Comparison of ENCODE assay signal across 15 mouse cellular contexts in genomic region chr5:35314629-35315028, GRCm38 (mm10). TPM values are rescaled to one million over a fixed set of nuclear protein-coding genes. Genes with fewer than 3 reads are reported as not detected.
DNase-seq lines count a peak whose midpoint lies in the region; ATAC-seq lines count a peak whose summit lies in the region.
"Had no signal": no experiment of that assay in that cellular context is flagged by ENCODE, and none has a peak within 500 bp of the region (broad histone marks: within the 10 kb centered on the region; RNA-seq: fewer than 3 reads in every experiment).

No protein-coding gene starts in this region.

- DNase-seq in kidney, adult 18-20 months, result peak; percentile 61
- DNase-seq in kidney, postnatal 25 days, result peak; percentile 74 to 81
- no peak for DNase-seq in right cerebral cortex, postnatal 14 days
- no peak for DNase-seq in gastrocnemius, adult 8-10 months (ENCODE audit: low spot score in 2 of 2)
- DNase-seq: adrenal gland, postnatal 14 days; lung, adult 2 months; thymus, adult 2 months had no signal

- no peaks in the 10 kb centered on the region for H3K36me3 ChIP-seq in intestine, embryonic 16.5 days (ENCODE audit: control insufficient read depth, insufficient read depth, low read length)
- no peaks in the 10 kb centered on the region for H3K36me3 ChIP-seq in intestine, embryonic 15.5 days
- no peaks in the 10 kb centered on the region for H3K36me3 ChIP-seq in hindbrain, embryonic 12.5 days
- H3K36me3 ChIP-seq: forebrain, embryonic 15.5 days; heart, embryonic 15.5 days had no signal

- peaks cover 20% of the 10 kb centered on the region for H3K27me3 ChIP-seq in intestine, embryonic 16.5 days (replicated peaks; ENCODE audit: control insufficient read depth, insufficient read depth, low read length)
- peaks cover 35% of the 10 kb centered on the region for H3K27me3 ChIP-seq in intestine, embryonic 15.5 days (replicated peaks)
- H3K27me3 ChIP-seq in hindbrain, embryonic 12.5 days, result peaks cover 21% of the 10 kb centered on the region

- H3K4me2 ChIP-seq in intestine, embryonic 16.5 days (ENCODE audit: low read depth, low read length), result no peak overlapping the region
- H3K4me2 ChIP-seq in intestine, embryonic 15.5 days (replicated peaks), result no peak overlapping the region
- no peak overlapping the region for H3K4me2 ChIP-seq in hindbrain, embryonic 12.5 days (replicated peaks)

- 22% methylated on average over 3 of the region's 3 CpGs for WGBS in intestine, embryonic 16.5 days
- WGBS in intestine, embryonic 15.5 days, result 25% methylated on average over 3 of the region's 3 CpGs
- 45% methylated on average over 3 of the region's 3 CpGs for WGBS in hindbrain, embryonic 12.5 days

- H3K4me1 ChIP-seq in intestine, embryonic 16.5 days (ENCODE audit: control insufficient read depth, insufficient read depth, low read length), result no peaks in the 10 kb centered on the region
- H3K4me1 ChIP-seq in intestine, embryonic 15.5 days (replicated peaks), result no peaks in the 10 kb centered on the region
- H3K4me1 ChIP-seq in hindbrain, embryonic 12.5 days, result peaks cover 14% of the 10 kb centered on the region

- H3K9me3 ChIP-seq in intestine, embryonic 16.5 days (ENCODE audit: control insufficient read depth, low read length), result no peaks in the 10 kb centered on the region
- no peaks in the 10 kb centered on the region for H3K9me3 ChIP-seq in intestine, embryonic 15.5 days
- no peaks in the 10 kb centered on the region for H3K9me3 ChIP-seq in hindbrain, embryonic 12.5 days (replicated peaks)
- H3K9me3 ChIP-seq: forebrain, embryonic 15.5 days; heart, embryonic 15.5 days had no signal

- H3K9ac ChIP-seq in intestine, embryonic 16.5 days (ENCODE audit: low read depth, low read length), result no peak overlapping the region
- H3K9ac ChIP-seq in intestine, embryonic 15.5 days, result no peak overlapping the region
- H3K9ac ChIP-seq in hindbrain, embryonic 12.5 days, result no peak overlapping the region
- H3K9ac ChIP-seq: heart, embryonic 15.5 days had no signal

- H3K27ac ChIP-seq in intestine, embryonic 16.5 days (ENCODE audit: low read length), result no peak overlapping the region
- H3K27ac ChIP-seq in intestine, embryonic 15.5 days, result no peak overlapping the region
- no peak overlapping the region for H3K27ac ChIP-seq in hindbrain, embryonic 12.5 days
- H3K27ac ChIP-seq: forebrain, embryonic 15.5 days; heart, embryonic 15.5 days; macrophage had no signal

- H3K4me3 ChIP-seq in intestine, embryonic 16.5 days (ENCODE audit: low read length), result no peak overlapping the region
- H3K4me3 ChIP-seq in intestine, embryonic 15.5 days (replicated peaks), result no peak overlapping the region
- H3K4me3 ChIP-seq in hindbrain, embryonic 12.5 days, result no peak overlapping the region

- ATAC-seq in intestine, embryonic 16.5 days, result 0 out of 2 replicates have a peak, but pooled peaks have one; percentile 42
- no peak for ATAC-seq in intestine, embryonic 15.5 days
- 0 out of 2 replicates have a peak, but pooled peaks have one; percentile 20 for ATAC-seq in hindbrain, embryonic 12.5 days (ENCODE audit: low FRiP score)

RNA-seq across cellular contexts. Expression of gene Adra2c, which starts 36.5 kb away (rescaled TPM):
- polyA plus RNA-seq in intestine, embryonic 16.5 days (2015; fragmentation: Nextera tagmentation; extraction: Ambion mirVana), result not detected in 2 replicates
- 0.05 and 0.08 TPM in 2 replicates for polyA plus RNA-seq in intestine, embryonic 15.5 days (2015; fragmentation: Nextera tagmentation; extraction: Ambion mirVana)
- 0.36 and 0.38 TPM in 2 replicates for polyA plus RNA-seq in hindbrain, embryonic 12.5 days (2016; fragmentation: Nextera tagmentation; extraction: Ambion mirVana)
- total RNA-seq in gastrocnemius, adult 8-10 months (2022), result under 1 TPM; 0.12 to 0.31 (median 0.17) TPM
- total RNA-seq: monocyte, adult 5-6 weeks had no signal
- polyA plus RNA-seq: heart, embryonic 15.5 days; limb, embryonic 11.5 days; macrophage had no signal

Comparison
In these comparisons a context has a peak if more than half of its experiments do, and no peak if none do; other contexts are left out.
1. DNase-seq: peak in kidney, adult 18-20 months (single experiment) and kidney, postnatal 25 days (2 of 2); none in right cerebral cortex, postnatal 14 days (single experiment) and gastrocnemius, adult 8-10 months (0 of 2).